Mouse (Mus musculus) limb, embryonic 10.5 days (tissue): ENCODE data around the gene Prkar1a. TPM values are rescaled to one million over a fixed set of nuclear protein-coding genes. Genes with fewer than 3 reads are reported as not detected.

Source experiments
- DNase-seq: peaks from one replicate; pipeline ENCODE4 v3.0.0-alpha.2; 2017; ENCODE audit warnings: low spot score
- H3K27ac ChIP-seq: fragments of 300-500 bp; sonication (generic); 2 replicates; pipeline ENCODE4 v1.5.1; 2016; ENCODE audit warnings: mild to moderate bottlenecking
- H3K27me3 ChIP-seq: fragments of 300-500 bp; sonication (generic); 2 replicates; pipeline ENCODE4 v1.6.1; 2016; ENCODE audit warnings: low read depth, mild to moderate bottlenecking; ENCODE audit not compliant: poor library complexity, severe bottlenecking
- H3K36me3 ChIP-seq: fragments of 300-500 bp; sonication (generic); 2 replicates; pipeline ENCODE4 v1.6.1; 2016; ENCODE audit warnings: mild to moderate bottlenecking, moderate library complexity
- H3K4me1 ChIP-seq: fragments of 300-500 bp; sonication (generic); 2 replicates; pipeline ENCODE4 v1.6.1; 2016
- H3K4me3 ChIP-seq: fragments of 300-500 bp; sonication (generic); 2 replicates; pipeline ENCODE4 v1.5.1; 2016; ENCODE audit warnings: mild to moderate bottlenecking, moderate library complexity
- H3K9me3 ChIP-seq: fragments of 300-500 bp; sonication (generic); replicated peaks from 2 replicates; pipeline ENCODE4 v1.6.1; 2016; ENCODE audit warnings: mild to moderate bottlenecking
- WGBS: fragments of 180-500 bp; shearing (Covaris S2); methylation state at CpG from one replicate; pipeline ENCODE4 v1.1.7; 2016; 5-methylcytosine and 5-hydroxymethylcytosine counted together
- polyA plus RNA-seq: library from polyadenylated mRNA; unstranded; fragments of >200 nt; fragmentation: Nextera tagmentation; extraction: Ambion mirVana; gene quantifications from 2 replicates; pipeline ENCODE4 v1.2.1, GENCODE M21; 2016

Prkar1a gene
- polyA plus RNA-seq, 1 experiment from 2014 or later = 338 TPM

- no peaks in the 10 kb centered on the region for H3K4me1 ChIP-seq
Measured at GRCm38 (mm10) chr11:109671136-109672020, 22.2 kb downstream of the Prkar1a start.

GRCm38 (mm10) chr11:109672021-109672324 lies 22.8 kb downstream of the Prkar1a start:
- H3K27me3 ChIP-seq = no peaks in the 10 kb centered on the region
- H3K36me3 ChIP-seq = peaks cover 45% of the 10 kb centered on the region
- H3K27ac ChIP-seq = no peak overlapping the region
- no peak for DNase-seq
- H3K4me1 ChIP-seq = no peaks in the 10 kb centered on the region
- H3K4me3 ChIP-seq = no peak overlapping the region
- H3K9me3 ChIP-seq = no peaks in the 10 kb centered on the region
- 83% methylated on average over 5 of the region's 5 CpGs for WGBS

More at GRCm38 (mm10) chr11:109671136-109672020, 22.2 kb downstream of the Prkar1a start:
- no peak overlapping the region for H3K27ac ChIP-seq
- no peaks in the 10 kb centered on the region for H3K9me3 ChIP-seq
- H3K36me3 ChIP-seq = peaks cover 51% of the 10 kb centered on the region
- no peak for DNase-seq
- no peaks in the 10 kb centered on the region for H3K27me3 ChIP-seq
- H3K4me3 ChIP-seq = no peak overlapping the region
- WGBS = 80% methylated on average over 6 of the region's 6 CpGs

GRCm38 (mm10) chr11:109672396-109672795 lies 23.2 kb downstream of the Prkar1a start:
- WGBS = 93% methylated on average over 8 of the region's 8 CpGs
- H3K27me3 ChIP-seq = no peaks in the 10 kb centered on the region
- no peak overlapping the region for H3K27ac ChIP-seq
- DNase-seq = no peak
- no peak overlapping the region for H3K4me3 ChIP-seq
- no peaks in the 10 kb centered on the region for H3K9me3 ChIP-seq
- H3K36me3 ChIP-seq = peaks cover 40% of the 10 kb centered on the region
- no peaks in the 10 kb centered on the region for H3K4me1 ChIP-seq

- Histone ChIP-seq H3K27ac (no peak overlapping the region), H3K9me3 (no peaks in the 10 kb centered on the region), H3K4me3 (no peak overlapping the region), H3K27me3 (no peaks in the 10 kb centered on the region), H3K36me3 (peaks cover 33% of the 10 kb centered on the region), H3K4me1 (no peaks in the 10 kb centered on the region)
- DNase-seq = no peak
- WGBS = 75% methylated on average over 21 of the region's 21 CpGs
Measured at GRCm38 (mm10) chr11:109672881-109673739, 23.9 kb downstream of the Prkar1a start.

- Histone ChIP-seq H3K4me3 (no peak overlapping the region), H3K9me3 (no peaks in the 10 kb centered on the region), H3K27me3 (no peaks in the 10 kb centered on the region), H3K4me1 (no peaks in the 10 kb centered on the region), H3K27ac (no peak overlapping the region), H3K36me3 (peaks cover 27% of the 10 kb centered on the region)
- DNase-seq = no peak
- WGBS = 93% methylated on average over 7 of the region's 7 CpGs
Measured at GRCm38 (mm10) chr11:109673741-109674140, 24.5 kb downstream of the Prkar1a start.

GRCm38 (mm10) chr11:109674542-109674941 lies 25.3 kb downstream of the Prkar1a start:
- Histone ChIP-seq H3K4me1 (no peaks in the 10 kb centered on the region), H3K4me3 (no peak overlapping the region), H3K9me3 (no peaks in the 10 kb centered on the region), H3K27ac (no peak overlapping the region), H3K27me3 (no peaks in the 10 kb centered on the region), H3K36me3 (peaks cover 19% of the 10 kb centered on the region)
- WGBS = 74% methylated on average over 11 of the region's 11 CpGs
- DNase-seq = no peak

- 95% methylated on average over 3 of the region's 3 CpGs for WGBS
- DNase-seq = no peak
- no peaks in the 10 kb centered on the region for H3K27me3 ChIP-seq
- H3K9me3 ChIP-seq = no peaks in the 10 kb centered on the region
- no peak overlapping the region for H3K27ac ChIP-seq
- H3K36me3 ChIP-seq = peaks cover 13% of the 10 kb centered on the region
- H3K4me1 ChIP-seq = no peaks in the 10 kb centered on the region
- H3K4me3 ChIP-seq = no peak overlapping the region
Measured at GRCm38 (mm10) chr11:109675208-109675607, 26.0 kb downstream of the Prkar1a start.

GRCm38 (mm10) chr11:109675771-109676170 lies 26.6 kb downstream of the Prkar1a start:
- Histone ChIP-seq H3K4me3 (no peak overlapping the region), H3K36me3 (peaks cover 7% of the 10 kb centered on the region), H3K9me3 (no peaks in the 10 kb centered on the region), H3K27ac (no peak overlapping the region), H3K4me1 (no peaks in the 10 kb centered on the region), H3K27me3 (no peaks in the 10 kb centered on the region)
- 90% methylated on average over 9 of the region's 9 CpGs for WGBS
- DNase-seq = no peak

- Histone ChIP-seq H3K27me3 (no peaks in the 10 kb centered on the region), H3K9me3 (no peaks in the 10 kb centered on the region), H3K27ac (no peak overlapping the region), H3K36me3 (0 out of 2 replicates have a peak, but pooled peaks cover under 1% of the 10 kb centered on the region), H3K4me1 (no peaks in the 10 kb centered on the region), H3K4me3 (no peak overlapping the region)
- 79% methylated on average over 12 of the region's 12 CpGs for WGBS
- DNase-seq = no peak
Measured at GRCm38 (mm10) chr11:109676621-109677373, 27.6 kb downstream of the Prkar1a start.

GRCm38 (mm10) chr11:109678291-109678690 lies 29.1 kb downstream of the Prkar1a start:
- Histone ChIP-seq H3K36me3 (no peaks in the 10 kb centered on the region), H3K27me3 (no peaks in the 10 kb centered on the region), H3K4me3 (no peak overlapping the region), H3K4me1 (no peaks in the 10 kb centered on the region), H3K9me3 (no peaks in the 10 kb centered on the region), H3K27ac (no peak overlapping the region)
- 82% methylated on average over 12 of the region's 12 CpGs for WGBS
- no peak for DNase-seq

- Histone ChIP-seq H3K4me1 (no peaks in the 10 kb centered on the region), H3K9me3 (no peaks in the 10 kb centered on the region), H3K4me3 (no peak overlapping the region), H3K27ac (no peak overlapping the region), H3K27me3 (no peaks in the 10 kb centered on the region), H3K36me3 (no peaks in the 10 kb centered on the region)
- no peak for DNase-seq
- WGBS = 78% methylated on average over 9 of the region's 9 CpGs
Measured at GRCm38 (mm10) chr11:109680934-109681333, 31.7 kb downstream of the Prkar1a start.

- Histone ChIP-seq H3K27ac (no peak overlapping the region), H3K4me3 (no peak overlapping the region), H3K36me3 (no peaks in the 10 kb centered on the region), H3K4me1 (no peaks in the 10 kb centered on the region), H3K9me3 (no peaks in the 10 kb centered on the region), H3K27me3 (no peaks in the 10 kb centered on the region)
- WGBS = 80% methylated on average over 3 of the region's 3 CpGs
- DNase-seq = no peak
Measured at GRCm38 (mm10) chr11:109681556-109681955, 32.4 kb downstream of the Prkar1a start.
